Mouse (Mus musculus) adrenal gland, adult 18-20 months (tissue): ENCODE measurements around the gene Poldip3. TPM values are rescaled to one million over a fixed set of nuclear protein-coding genes. Genes with fewer than 3 reads are reported as not detected.

ENCODE experiments used
- DNase-seq, 2 experiments: peaks; one replicate each; pipeline ENCODE4 v3.0.0; 2021 to 2022; ENCODE audit warnings: low spot score in 2 of 2
- total RNA-seq, 2 experiments: library from RNA; stranded (reverse); gene quantifications; 1 replicate in 1 of 2; 2 replicates in 1 of 2; pipeline ENCODE4 v1.2.3; 2021

The Poldip3 gene
- total RNA-seq, 2 experiments from 2014 or later, result 86.0 to 105 TPM

DNA sequence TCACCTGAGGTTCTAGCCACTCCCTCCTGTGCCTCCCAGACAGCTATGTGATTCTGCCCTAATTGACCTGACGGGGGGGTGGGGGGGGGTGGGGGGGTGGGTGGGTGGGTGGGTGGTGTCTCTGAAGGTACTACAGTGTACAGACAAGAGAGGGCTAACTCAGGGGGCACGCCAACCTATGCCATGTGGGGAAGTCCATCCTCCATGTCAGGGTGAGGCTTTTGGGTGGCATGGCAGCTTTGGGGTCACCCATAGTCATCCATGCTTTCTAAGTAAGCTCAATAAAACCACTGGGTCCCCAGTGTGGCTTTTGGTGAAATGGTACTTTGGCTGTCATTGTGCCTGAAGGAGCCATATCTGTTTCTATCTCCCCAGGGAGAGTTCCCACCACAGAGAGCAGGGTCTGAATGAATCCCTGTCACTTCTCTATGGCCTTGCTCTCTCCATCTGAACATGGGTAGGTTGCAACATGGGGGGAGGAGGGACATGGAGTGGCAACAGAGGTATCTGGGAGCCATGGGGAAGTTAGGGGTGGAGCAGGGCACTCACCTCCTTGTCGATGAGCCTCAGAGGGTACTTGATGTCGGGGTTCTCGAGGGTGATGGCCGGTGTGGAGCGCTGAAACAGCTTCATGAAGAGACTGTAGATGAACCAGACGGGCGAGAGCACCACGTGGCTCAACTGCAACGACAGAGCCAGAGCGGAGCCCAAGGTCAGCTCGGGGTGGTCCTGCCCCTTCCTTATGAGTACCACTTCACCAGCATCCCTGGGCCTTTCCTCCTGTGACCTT lies 16.5 kb upstream of the Poldip3 start:
- DNase-seq, result no peak

DNA sequence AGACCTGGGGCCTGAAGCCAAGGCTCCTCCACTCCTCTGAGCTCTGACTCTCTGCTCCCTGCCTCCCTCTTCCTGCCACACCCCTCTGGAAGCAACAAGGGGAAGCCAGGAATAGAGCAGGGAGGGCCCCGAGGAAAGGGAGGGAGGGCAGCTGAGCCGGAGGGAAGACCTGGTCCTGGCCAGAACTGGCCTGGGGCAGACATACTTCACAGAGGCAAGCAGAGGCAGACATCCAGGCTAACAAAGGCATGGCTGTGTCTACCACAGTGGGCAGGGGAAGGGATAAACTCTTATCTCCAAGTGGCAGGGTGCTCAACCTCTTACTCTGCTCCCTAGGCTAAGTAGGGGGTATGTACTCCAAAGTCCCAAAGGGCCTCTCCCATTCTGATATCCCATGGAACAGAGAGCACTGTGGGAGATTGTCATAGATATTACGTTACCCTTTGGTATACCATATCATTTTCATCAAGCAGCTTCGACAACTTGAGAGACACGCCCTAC lies 15.8 kb upstream of the Poldip3 start:
- peak in 1 of 2 experiments; percentile 27 for DNase-seq

DNA sequence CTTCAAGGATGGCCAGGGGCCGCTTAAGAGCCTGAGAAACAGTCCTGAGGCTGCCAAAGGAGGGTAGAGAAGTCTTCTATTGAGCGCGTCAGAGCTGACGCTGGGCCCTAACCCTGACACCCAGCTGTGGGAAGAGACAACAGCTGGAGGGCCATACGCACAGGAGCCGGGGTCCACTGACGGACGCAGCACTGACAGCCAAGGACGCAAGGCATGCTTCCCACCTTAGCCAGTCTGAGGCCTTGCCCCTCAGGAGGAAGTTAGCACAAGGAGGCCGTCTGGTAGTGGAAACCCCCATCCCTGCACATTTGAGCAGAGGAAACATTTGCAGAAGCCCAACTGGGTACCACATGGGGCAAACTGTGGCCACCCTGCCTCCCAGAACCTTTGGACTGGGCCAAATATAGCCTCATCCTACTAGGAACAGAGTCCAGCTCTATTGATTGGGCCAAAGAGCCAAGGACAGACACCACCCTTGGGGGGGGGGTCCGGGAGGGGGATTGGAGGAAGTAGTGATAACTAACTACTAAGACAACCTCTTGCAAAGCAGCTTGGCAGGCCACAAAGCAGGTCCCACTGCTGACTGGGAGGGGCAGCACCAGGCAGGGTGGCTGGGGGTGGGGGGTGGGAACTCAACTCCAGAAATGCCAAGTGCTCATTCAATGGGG lies 13.8 kb upstream of the Poldip3 start:
- DNase-seq, result no peak

DNA sequence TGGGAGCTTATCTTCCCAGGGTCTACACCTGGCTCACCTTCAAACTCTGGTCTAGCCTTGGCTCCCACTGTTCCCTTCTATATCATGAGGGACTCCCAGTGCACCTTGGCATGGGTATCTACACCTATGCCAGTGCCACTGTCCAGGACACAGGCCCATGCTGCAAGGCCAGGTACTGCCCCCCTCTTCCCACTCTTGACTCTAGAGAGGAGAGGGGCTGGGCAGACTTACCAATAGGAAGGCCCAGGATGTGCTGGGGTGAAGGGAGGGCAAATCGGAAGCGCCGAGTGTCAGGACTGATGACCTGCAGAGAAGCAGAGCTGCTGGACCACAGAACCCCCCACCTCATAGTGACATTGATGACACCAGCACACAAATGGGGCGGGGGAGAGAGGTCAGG lies 12.8 kb upstream of the Poldip3 start:
- DNase-seq, result no peak

DNA sequence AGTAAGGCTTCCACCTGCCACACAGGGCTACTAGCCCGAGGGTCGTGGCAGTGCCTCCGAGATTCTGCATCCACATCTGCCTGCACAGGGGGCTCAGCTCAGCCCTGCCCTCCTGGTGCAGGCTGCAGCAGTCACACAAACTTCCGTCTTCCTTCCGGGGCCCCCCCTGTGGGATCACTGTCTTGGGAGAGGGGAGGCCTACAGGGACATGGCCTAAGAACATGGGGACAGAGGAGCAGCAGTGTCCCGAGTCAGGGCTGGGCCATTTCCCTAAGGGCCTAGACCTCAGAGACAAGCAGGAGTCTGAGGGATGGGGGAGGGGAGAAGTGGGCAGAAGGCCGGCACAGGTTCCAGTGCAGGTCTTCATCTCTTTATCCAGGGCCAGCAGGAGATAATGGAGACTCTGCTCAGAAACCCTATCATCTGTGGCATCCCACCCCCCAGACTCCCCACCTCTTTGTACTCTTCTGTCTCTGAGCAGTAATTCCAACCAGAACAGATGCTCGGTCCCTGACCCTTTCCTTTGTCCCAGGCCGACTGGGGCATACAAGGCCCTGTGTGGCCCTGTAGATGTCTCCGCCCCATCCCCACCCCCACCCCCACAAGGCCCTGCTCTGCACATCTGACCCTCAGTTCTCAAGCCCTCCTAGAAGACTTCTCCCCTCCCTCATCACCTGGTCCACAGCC lies 12.0 kb upstream of the Poldip3 start:
- no peak for DNase-seq

DNA sequence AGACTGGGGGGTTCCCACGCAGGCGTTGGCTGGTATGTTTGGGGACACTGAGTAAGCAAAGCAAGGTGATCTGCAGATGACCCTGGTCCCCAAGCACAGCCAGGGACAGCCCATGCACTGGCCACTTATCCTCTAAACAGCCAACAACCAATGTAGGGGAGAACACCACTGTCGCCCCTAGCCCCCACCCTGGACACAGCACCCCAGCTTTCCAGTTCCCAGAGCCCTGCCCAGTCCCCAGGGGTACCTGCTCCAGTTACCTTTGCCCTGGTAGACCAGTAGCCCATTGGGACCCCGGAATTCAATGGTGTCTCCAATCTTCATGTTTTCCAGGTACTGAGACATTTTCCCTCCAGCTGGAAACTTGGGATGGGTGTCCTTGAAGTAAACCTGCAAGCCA lies 11.4 kb upstream of the Poldip3 start:
- no peak for DNase-seq

DNA sequence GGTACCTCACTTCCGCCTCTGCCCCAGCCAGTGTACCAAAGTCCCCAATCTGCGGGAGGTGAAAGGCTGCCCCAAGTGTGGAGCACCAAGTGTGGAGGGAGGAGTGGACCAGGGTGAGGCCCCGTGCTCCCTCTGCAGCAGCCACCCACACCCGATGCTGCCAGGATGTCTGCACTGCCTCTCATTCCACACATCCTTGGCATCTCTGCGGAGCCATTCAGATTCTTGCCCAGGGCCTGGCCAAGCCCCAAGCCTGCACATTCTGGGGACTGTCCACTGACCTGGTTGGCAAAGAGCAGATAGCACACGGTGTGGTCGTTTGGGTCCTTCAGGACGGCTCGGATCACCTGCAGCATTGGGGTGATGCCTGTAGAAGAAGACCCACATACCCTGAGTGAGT lies 10.6 kb upstream of the Poldip3 start:
- no peak for DNase-seq

DNA sequence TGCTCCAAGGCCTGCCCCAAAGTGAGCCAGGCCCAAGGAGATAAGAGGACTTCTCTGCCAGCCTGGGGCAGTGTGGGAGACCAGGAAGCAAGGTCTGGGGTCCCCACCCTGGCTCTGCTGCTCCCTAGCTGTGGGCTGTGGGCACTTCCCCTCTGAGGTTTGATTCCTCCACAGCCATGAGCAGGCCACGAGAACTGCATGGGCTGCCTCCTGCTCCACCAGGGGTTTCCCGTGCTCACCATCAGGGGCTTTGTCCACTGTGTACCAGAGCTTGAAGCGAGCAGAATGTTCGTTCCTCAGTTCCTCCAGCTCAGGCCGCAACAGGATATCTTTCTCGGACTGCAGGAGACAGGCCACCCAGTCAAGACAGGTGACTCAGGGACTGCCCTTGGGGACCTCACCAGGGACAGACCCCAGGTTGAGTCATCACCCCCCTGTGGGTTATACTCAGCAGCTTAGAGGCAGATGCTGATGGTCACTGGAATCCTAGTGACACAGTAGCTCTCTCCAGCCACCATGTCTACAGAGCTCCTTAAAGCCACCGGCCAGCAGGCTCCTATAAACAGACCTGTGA lies 9.5 kb upstream of the Poldip3 start:
- no peak for DNase-seq

DNA sequence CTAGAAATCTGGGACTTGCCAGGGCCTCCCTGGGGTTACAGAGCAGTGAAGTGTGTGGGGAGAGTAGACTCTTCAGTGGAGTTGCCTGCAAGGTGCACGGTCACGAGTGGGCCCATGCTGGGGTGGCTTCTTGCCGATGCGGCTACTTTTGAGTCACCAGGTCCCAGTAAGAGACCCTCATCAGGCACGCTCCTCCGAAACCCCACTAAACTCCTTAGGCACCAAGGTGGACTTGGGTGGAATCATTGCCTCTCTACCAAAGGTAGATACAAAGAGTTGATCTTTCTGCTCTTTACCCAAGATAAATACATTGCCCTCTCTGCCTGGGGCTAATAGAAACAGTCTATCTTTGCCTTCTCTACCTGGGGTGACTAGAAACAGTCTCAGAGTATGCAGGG lies 8.5 kb upstream of the Poldip3 start:
- no peak for DNase-seq

DNA sequence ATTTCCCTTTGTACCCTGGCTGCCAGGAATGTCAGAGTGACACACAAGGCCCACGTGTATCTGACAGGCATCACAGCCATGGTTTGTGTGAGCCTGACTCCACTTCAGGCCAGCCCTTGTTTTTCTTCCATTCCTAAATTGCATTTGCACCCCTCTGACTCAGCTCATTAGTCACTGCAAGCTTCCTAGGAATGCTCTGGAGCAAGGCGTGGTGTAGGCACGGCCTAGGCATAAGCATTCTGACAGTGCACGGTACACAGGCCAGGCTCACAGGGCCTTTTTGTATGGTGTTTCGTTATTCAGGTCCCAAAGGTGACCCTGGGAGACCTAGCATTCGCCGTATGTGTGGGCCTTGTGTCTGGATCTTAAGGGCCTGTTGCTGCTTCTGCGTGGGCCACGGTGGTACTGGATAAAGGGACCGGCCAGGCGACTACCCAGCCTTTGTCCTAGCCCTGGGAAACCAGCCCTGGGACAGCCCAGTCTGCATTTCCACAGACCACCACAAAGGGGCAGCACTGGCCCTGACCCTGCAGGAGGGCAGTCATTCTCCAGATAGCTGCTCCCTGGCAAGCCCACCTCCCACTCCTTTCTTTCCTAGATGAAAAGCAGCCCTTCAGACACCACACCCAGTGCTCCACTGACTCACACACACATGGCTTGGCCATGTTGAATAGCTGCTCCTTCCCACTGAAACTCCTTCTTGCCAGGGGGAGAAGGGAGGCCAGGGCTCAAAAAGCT lies 7.9 kb upstream of the Poldip3 start:
- peak; percentile 69 for DNase-seq

DNA sequence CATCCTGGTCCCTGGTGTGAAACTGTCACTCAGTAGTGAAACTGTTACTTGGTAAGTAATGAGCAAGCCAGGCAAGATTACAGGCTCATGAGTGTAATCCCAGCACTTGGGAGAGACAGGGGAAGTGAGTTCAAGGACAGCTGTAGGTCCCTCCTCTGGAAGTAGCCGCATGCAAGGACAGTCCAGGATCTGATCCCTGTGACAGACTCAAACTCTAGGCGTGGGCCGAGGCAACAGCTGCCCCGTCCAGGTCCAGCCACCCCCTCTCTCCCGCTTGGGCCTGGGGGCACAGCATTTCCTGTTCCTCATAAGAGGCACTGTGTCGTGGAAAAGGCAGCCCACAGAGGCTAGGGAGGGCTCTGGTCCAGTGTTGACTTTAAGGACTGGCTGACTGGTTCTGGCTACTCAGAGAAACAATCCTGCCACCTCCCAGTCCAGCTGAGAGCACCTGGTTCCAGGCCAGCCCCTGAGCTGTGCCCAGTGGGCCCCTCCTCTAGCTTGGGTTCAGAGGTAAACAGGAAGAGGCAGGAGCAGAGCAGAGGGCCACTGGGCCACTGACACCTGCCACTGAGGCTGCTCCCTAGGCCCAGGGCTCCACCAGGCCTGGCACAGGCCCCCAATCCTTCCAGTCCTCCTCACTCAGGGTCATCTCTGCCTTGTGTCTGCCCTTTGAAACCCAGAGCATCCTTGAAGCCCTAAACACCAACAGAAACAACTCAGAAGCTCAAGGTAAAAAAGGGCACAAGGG lies 6.7 kb upstream of the Poldip3 start:
- DNase-seq, result no peak

DNA sequence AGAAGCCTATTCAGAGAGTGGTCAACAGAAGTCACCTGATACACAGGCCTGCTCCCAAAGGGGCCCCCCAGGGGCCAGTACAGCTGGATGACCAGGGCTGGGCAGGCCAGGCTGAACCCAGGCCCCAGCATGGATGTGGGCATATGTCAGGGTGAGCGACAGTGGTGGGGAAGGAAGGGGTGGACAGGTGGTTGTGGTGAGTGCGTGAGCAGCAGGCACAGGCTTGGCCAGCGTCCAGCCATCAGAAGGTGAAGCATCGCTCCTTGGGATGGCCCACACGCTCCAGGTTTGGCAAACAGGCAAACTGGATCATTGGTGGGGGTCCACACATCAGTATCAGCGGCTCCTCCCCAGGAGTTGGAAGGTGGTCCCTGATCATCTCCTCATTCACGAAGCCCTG lies 5.1 kb upstream of the Poldip3 start:
- DNase-seq, result no peak

DNA sequence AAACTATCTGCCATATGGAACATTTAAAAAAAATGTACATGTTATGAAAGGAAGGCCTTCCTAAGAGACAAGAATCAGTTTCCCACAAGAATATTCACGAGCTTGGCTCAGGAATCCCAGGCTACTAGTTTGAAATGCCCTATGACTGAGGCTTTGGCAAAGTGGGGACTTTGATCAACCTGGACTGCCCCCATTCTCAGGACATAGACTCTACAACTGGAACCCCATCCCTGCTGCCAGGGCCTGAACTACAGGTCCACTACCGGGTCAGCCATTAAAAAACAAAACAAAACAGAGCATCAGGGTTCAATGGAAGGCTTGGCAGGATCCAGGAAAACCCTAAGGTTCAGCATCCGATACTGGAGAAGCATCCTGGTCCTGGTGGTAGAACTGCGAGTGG lies 1.5 kb upstream of the Poldip3 start:
- no peak for DNase-seq

DNA sequence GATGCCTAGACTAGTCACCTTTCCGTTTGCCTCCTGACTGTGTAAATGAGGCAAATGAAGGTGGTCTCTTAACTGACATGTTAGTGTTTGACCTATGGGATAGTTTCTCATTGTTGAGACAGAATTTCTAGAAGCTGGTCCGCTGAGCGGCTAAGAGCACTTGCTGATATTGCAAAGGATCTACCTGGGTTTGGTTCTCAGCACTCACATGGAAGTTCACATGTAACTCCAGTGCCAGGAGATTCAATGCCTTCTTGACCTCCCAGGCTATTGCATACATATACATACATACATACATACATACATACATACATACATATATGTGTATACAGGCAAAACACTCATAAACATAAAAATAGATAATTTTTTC lies 874 bp upstream of the Poldip3 start:
- no peak for DNase-seq

DNA sequence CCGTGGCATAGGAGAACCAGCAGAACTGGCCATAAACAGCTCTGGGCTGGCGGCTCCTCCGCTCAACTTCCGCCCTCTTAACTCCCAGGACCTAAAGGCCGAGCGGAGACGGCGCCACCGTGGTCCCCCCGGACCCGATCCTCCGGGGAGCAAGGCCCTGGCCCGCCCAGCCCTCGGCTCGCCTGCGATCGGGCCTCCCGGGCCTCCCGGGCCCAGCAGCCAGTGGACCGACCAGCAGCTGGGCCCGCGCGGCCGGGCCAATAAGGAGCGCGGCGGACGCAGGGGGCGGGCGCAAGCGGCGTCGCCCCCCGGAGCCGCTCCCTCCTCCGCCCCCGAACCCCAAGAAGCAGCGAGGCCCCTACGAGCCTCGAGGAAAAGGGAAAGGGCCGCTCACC lies 386 bp downstream of the Poldip3 start:
- no peak for DNase-seq

DNA sequence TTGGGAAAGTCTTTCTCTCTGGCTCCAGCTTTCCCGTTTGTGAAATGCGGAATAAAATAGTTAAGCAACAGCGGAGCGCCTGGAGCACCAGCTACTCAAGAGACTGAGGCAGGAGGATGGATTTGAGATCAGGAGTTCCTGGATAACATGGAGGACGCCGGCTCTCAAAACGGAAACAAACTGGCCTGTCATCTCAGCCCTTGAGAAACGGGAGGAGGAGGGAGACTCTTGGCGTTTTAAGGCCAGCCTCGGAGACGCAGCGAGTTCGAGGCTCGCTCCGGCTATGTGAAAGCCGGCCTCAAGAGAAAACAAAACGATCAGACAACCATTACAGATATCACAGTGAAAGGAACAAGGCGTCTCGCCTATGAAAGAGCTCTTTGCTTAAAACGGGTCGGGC lies 789 bp downstream of the Poldip3 start:
- DNase-seq, result no peak

DNA sequence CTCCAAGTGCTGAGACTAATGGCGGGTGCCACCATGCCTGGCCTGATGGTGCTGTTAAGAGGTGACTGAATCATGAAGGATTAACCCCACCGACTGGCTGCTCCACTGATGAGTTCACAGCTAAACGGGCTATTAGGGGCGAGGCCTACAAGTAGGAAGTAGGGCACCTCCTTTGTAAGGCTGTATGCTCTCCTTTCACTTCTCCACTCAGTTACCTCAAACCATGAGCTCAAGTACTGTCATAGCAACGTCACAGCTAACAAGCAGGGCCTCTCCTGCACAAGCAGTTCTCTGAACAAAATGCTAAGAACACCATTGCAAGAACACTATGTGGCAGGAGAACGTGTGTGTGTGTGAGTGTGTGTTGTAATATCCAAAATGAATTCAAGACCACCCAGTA lies 3.6 kb downstream of the Poldip3 start:
- no peak for DNase-seq

DNA sequence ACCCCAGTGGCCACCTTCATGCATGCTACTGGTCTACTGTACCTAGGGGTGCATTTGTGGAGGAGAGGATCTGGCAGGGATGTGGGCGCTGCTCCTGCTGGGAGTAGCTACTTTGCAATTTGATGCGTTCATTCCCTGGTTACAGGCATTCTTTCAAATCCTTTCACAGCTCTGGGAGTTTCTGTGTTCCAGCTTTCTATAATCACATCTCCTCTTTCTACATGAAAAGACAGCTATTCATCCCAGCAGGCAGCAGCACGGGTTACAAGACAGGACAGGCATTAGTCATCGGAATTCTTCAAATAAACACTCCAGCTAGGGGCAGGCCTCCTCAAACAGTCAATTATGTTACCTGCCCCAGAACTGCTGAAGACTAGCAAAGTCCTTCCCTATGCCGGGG lies 6.3 kb downstream of the Poldip3 start:
- no peak for DNase-seq

DNA sequence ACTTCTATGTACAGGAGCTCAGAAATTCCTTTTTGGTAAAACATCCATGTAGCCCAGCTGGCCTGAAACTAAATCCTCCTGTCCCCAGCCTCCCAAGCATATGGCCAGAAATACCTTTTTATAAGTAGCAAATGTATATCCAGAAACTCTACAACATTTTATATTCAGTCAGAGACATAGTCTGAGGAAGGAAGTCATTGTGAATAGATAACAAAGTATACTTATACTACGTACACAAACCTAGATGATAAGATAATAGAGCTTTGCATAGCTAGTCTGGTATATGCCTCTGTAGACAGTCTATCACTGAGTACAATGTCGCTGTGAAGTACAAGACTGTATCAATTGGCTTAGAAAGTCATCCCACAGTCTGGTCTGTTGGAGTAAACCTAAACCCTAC lies 13.5 kb downstream of the Poldip3 start:
- DNase-seq, result no peak

DNA sequence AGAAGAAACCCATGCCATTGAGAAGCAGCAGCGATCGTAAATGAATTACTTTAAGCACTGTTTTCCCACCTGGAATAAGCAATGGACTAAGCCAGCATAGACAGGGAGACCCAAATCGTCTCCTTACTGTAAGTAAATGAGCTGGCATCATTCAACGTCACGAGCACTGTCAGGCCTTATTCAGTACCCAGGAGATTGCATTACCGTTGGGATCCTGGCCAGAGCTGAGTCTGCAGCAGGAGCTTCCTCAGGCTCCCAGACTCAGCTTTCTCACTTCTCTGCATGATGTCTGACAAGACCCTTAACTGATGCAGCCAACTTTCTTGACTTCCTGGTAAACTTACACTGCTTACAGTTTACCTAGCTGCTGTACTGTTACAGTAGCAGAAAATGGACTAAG lies 14.5 kb downstream of the Poldip3 start:
- no peak for DNase-seq
